Mouse (Mus musculus) layer of hippocampus, postnatal 36 days (tissue): ENCODE measurements at regions not wholly inside any gene's neighbourhood (a gene's known extent, or its start where the extent isn't known, plus 50 kb on each side); places are given as distances from the start of the nearest gene placed in this dataset.

Experiments
- DNase-seq, 2 experiments: peaks; one replicate each; pipeline ENCODE4 v3.0.0; 2022

GRCm38 (mm10) chr14:97446793-97447192, 722.8 kb downstream of the Dach1 start:
- no peak for DNase-seq

GRCm38 (mm10) chr14:97440326-97440725, 729.2 kb downstream of the Dach1 start:
- DNase-seq: no peak

GRCm38 (mm10) chr14:97435453-97436233, 733.9 kb downstream of the Dach1 start:
- no peak for DNase-seq

- DNase-seq: no peak
Measured at GRCm38 (mm10) chr14:97431221-97431620, 738.3 kb downstream of the Dach1 start.

- no peak for DNase-seq
Measured at GRCm38 (mm10) chr14:97403176-97403795, 766.3 kb downstream of the Dach1 start.

GRCm38 (mm10) chr14:97396385-97396784, 773.2 kb downstream of the Dach1 start:
- no peak for DNase-seq

- DNase-seq: no peak
Measured at GRCm38 (mm10) chr14:97395750-97396377, 773.7 kb downstream of the Dach1 start.

GRCm38 (mm10) chr14:97389005-97389404, 780.6 kb downstream of the Dach1 start:
- DNase-seq: no peak

GRCm38 (mm10) chr14:97380131-97380530, 789.4 kb downstream of the Dach1 start:
- DNase-seq: no peak

GRCm38 (mm10) chr14:97356915-97357314, 812.6 kb downstream of the Dach1 start:
- no peak for DNase-seq

- no peak for DNase-seq
Measured at GRCm38 (mm10) chr14:97347970-97348369, 821.6 kb downstream of the Dach1 start.

- no peak for DNase-seq
Measured at GRCm38 (mm10) chr14:97331388-97331787, 812.5 kb upstream of the Klhl1 start.

- no peak for DNase-seq
Measured at GRCm38 (mm10) chr14:97329979-97330378, 811.1 kb upstream of the Klhl1 start.

GRCm38 (mm10) chr14:97293109-97293508, 774.2 kb upstream of the Klhl1 start:
- DNase-seq: no peak

GRCm38 (mm10) chr14:97287447-97287846, 768.5 kb upstream of the Klhl1 start:
- no peak for DNase-seq

- DNase-seq: no peak
Measured at GRCm38 (mm10) chr14:97258461-97258860, 739.6 kb upstream of the Klhl1 start.
